Mouse (Mus musculus): Measurements from ENCODE around the gene Fcho1. TPM values are rescaled to one million over a fixed set of nuclear protein-coding genes. Genes with fewer than 3 reads are reported as not detected.
"Not testable (repeated sequence)": the region's sequence is repeated elsewhere in the genome, so short reads cannot be mapped to it uniquely, and the experiment has no call there.

The Fcho1 gene
- total and polyA plus RNA-seq, 3 experiments: 0.23 to 4.5 (median 0.64) TPM

- H3K27ac ChIP-seq: no peak overlapping the region
- H3K4me3 ChIP-seq: no peak overlapping the region
- H3K27me3 ChIP-seq (ENCODE audit: control insufficient read depth, insufficient read depth, low read length): no peaks in the 10 kb centered on the region
- no peak for TF ChIP-seq POLR2A (IDR thresholded peaks at IDR 0.05; ENCODE audit: insufficient read depth, low read depth, low read length)
- peak; percentile 91 for TF ChIP-seq CTCF (IDR thresholded peaks at IDR 0.05)
- TF ChIP-seq EP300 (IDR thresholded peaks at IDR 0.05; ENCODE audit: insufficient read depth, low read depth, low read length): no peak
- H3K4me1 ChIP-seq (ENCODE audit: control insufficient read depth, insufficient read depth, low read length): no peaks in the 10 kb centered on the region
- WGBS: 22% methylated on average over 25 of the region's 25 CpGs
- peak overlapping the region; percentile 12; the same call in 1 of the 2 replicates for H3K9ac ChIP-seq (ENCODE audit: low read depth, low read length)
- no peaks in the 10 kb centered on the region for H3K36me3 ChIP-seq (ENCODE audit: control insufficient read depth, insufficient read depth, low read length)
- H3K79me2 ChIP-seq (replicated peaks; ENCODE audit: control insufficient read depth, insufficient read depth, low read length): no peaks in the 10 kb centered on the region
- intact Hi-C loops (cut with DNase I): loop anchor here (2.0 kb wide), 1 partner anchor 21 kb away; no protein-coding TSS in a partner anchor
- DNase-seq: peak; percentile 61 to 83
Observed at GRCm38 (mm10) chr8:71709800-71710446, 15.6 kb downstream of the Fcho1 start.

GRCm38 (mm10) chr8:71709134-71709799 lies 16.2 kb downstream of the Fcho1 start:
- TF ChIP-seq CTCF (IDR thresholded peaks at IDR 0.05): no peak
- TF ChIP-seq EP300 (IDR thresholded peaks at IDR 0.05; ENCODE audit: insufficient read depth, low read depth, low read length): no peak
- TF ChIP-seq POLR2A (IDR thresholded peaks at IDR 0.05; ENCODE audit: insufficient read depth, low read depth, low read length): no peak
- Histone ChIP-seq H3K36me3 (ENCODE audit: control insufficient read depth, insufficient read depth, low read length) (no peaks in the 10 kb centered on the region), H3K4me3 (no peak overlapping the region), H3K79me2 (replicated peaks; ENCODE audit: control insufficient read depth, insufficient read depth, low read length) (no peaks in the 10 kb centered on the region), H3K9ac (ENCODE audit: low read depth, low read length) (peak overlapping the region; percentile 12; the same call in 1 of the 2 replicates), H3K27me3 (ENCODE audit: control insufficient read depth, insufficient read depth, low read length) (no peaks in the 10 kb centered on the region), H3K27ac (no peak overlapping the region), H3K4me1 (ENCODE audit: control insufficient read depth, insufficient read depth, low read length) (no peaks in the 10 kb centered on the region)
- 42% methylated on average over 25 of the region's 25 CpGs for WGBS
- no peak for DNase-seq
- intact Hi-C loops (cut with DNase I): loop anchor here (2.0 kb wide), 1 partner anchor 22 kb away; no protein-coding TSS in a partner anchor

DNA sequence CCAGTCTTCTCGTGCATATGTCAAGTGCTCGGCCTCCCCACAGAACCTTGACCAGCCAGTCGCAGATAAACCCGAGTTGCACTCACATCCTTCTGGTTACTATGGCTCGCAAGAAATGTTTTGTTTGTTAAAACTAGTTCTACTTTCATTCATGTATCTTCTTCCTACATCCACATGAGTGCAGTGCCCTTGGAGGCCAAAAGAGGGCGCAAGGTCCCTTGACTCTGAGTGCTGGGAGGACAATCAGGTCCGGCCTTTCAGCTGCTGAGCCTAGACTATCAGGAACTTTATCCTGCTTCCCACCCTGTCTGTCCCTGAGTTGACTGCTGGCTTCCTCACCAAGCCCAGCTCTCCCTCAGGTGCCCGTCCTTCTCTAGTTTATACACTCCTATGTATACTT lies 17.6 kb downstream of the Fcho1 start:
- H3K4me1 ChIP-seq (ENCODE audit: control insufficient read depth, insufficient read depth, low read length): no peaks in the 10 kb centered on the region
- no peak overlapping the region for H3K9ac ChIP-seq (ENCODE audit: low read depth, low read length)
- H3K79me2 ChIP-seq (replicated peaks; ENCODE audit: control insufficient read depth, insufficient read depth, low read length): no peaks in the 10 kb centered on the region
- no peaks in the 10 kb centered on the region for H3K36me3 ChIP-seq (ENCODE audit: control insufficient read depth, insufficient read depth, low read length)
- no peak overlapping the region for H3K27ac ChIP-seq
- no peaks in the 10 kb centered on the region for H3K27me3 ChIP-seq (ENCODE audit: control insufficient read depth, insufficient read depth, low read length)
- TF ChIP-seq CTCF (IDR thresholded peaks at IDR 0.05) (peak; percentile 77), EP300 (IDR thresholded peaks at IDR 0.05; ENCODE audit: insufficient read depth, low read depth, low read length) (no peak)
- H3K4me3 ChIP-seq: no peak overlapping the region
- intact Hi-C loops (cut with DNase I): loop anchor here (2.0 kb wide), 1 partner anchor 23 kb away; no protein-coding TSS in a partner anchor
- WGBS: 45% methylated on average over 8 of the region's 8 CpGs
- no peak for DNase-seq

GRCm38 (mm10) chr8:71703400-71703799 lies 22.1 kb downstream of the Fcho1 start:
- H3K27me3 ChIP-seq (ENCODE audit: control insufficient read depth, insufficient read depth, low read length); DNase-seq; intact Hi-C loops (cut with DNase I); H3K27ac ChIP-seq; H3K4me1 ChIP-seq (ENCODE audit: control insufficient read depth, insufficient read depth, low read length); H3K36me3 ChIP-seq (ENCODE audit: control insufficient read depth, insufficient read depth, low read length); H3K79me2 ChIP-seq (replicated peaks; ENCODE audit: control insufficient read depth, insufficient read depth, low read length); H3K4me3 ChIP-seq; H3K9ac ChIP-seq (ENCODE audit: low read depth, low read length): not testable (repeated sequence)

DNA sequence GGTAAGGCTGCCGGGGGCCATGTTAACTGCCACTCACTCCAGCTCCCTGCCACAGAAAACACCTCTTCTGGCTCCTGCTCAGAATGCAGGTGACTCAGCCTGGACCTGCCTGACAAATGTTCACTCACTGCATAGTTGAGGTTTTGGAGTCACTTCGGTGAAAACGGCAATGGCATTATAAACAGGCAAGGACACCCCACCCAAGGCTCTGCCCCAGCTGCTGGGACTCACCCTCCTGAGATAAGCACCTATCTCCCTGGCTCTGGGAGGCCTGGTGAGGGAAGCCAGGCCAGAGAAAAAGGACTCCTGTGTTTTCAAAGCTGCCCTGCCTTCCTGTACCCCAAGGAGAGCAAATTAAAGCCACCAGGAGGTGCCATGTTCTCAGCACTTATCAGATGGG lies 22.6 kb downstream of the Fcho1 start:
- 75% methylated on average over 3 of the region's 3 CpGs for WGBS
- peaks cover 3% of the 10 kb centered on the region for H3K4me1 ChIP-seq (ENCODE audit: control insufficient read depth, insufficient read depth, low read length)
- no peak overlapping the region for H3K4me3 ChIP-seq
- no peaks in the 10 kb centered on the region for H3K79me2 ChIP-seq (replicated peaks; ENCODE audit: control insufficient read depth, insufficient read depth, low read length)
- TF ChIP-seq EP300 (IDR thresholded peaks at IDR 0.05; ENCODE audit: insufficient read depth, low read depth, low read length): no peak
- TF ChIP-seq CTCF (IDR thresholded peaks at IDR 0.05): no peak
- no peak for TF ChIP-seq POLR2A (IDR thresholded peaks at IDR 0.05; ENCODE audit: insufficient read depth, low read depth, low read length)
- no peaks in the 10 kb centered on the region for H3K36me3 ChIP-seq (ENCODE audit: control insufficient read depth, insufficient read depth, low read length)
- no peak for DNase-seq
- no peak overlapping the region for H3K27ac ChIP-seq
- H3K9ac ChIP-seq (ENCODE audit: low read depth, low read length): no peak overlapping the region
- intact Hi-C loops (cut with DNase I): no loop called here
- no peaks in the 10 kb centered on the region for H3K27me3 ChIP-seq (ENCODE audit: control insufficient read depth, insufficient read depth, low read length)

DNA sequence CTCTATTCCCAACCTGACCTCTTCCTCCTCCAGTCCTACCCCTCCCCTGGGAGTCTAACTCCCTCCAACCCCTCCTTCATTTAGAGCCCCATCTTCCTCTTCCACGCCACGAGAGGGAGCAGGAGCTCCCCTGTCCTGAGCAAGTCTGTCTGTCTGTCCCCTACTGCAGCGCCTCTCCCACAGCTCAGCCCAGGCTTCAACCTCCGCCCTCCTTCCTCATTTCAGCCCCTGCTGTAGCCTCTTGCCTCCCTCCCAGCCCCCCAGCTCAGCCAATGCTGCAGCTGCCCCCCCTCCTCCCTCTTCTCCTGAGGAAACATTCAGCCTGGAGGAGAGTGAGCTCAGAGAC lies 23.5 kb downstream of the Fcho1 start:
- H3K4me1 ChIP-seq (ENCODE audit: control insufficient read depth, insufficient read depth, low read length): peaks cover 3% of the 10 kb centered on the region
- TF ChIP-seq EP300 (IDR thresholded peaks at IDR 0.05; ENCODE audit: insufficient read depth, low read depth, low read length) (no peak), CTCF (IDR thresholded peaks at IDR 0.05) (peak; percentile 54)
- intact Hi-C loops (cut with DNase I): no loop called here
- no peak overlapping the region for H3K4me3 ChIP-seq
- no peak for DNase-seq
- H3K27ac ChIP-seq: no peak overlapping the region; the same call in 1 of the 2 replicates
- no peaks in the 10 kb centered on the region for H3K79me2 ChIP-seq (replicated peaks; ENCODE audit: control insufficient read depth, insufficient read depth, low read length)
- no peaks in the 10 kb centered on the region for H3K27me3 ChIP-seq (ENCODE audit: control insufficient read depth, insufficient read depth, low read length)
- H3K36me3 ChIP-seq (ENCODE audit: control insufficient read depth, insufficient read depth, low read length): no peaks in the 10 kb centered on the region
- H3K9ac ChIP-seq (ENCODE audit: low read depth, low read length): no peak overlapping the region
- WGBS: 29% methylated on average over 4 of the region's 4 CpGs

Measured in heart, adult 2 months (tissue).